Mouse (Mus musculus): ENCODE data around the gene S100a3. TPM values are rescaled to one million over a fixed set of nuclear protein-coding genes. Genes with fewer than 3 reads are reported as not detected.

S100a3 gene
- total RNA-seq (2015) = 0.66 TPM in 1 of 2 replicates, not detected in the other
- total RNA-seq (2017) = not detected in 2 replicates

- ATAC-seq (ENCODE audit: poor library complexity, severe bottlenecking) = no peak
Measured at GRCm38 (mm10) chr3:90560008-90560628, at the start of gene S100a3. Gene S100a3, plus strand, starts transcription at chr3:90560578.

- ATAC-seq (ENCODE audit: poor library complexity, severe bottlenecking) = no peak
Measured at GRCm38 (mm10) chr3:90512276-90512675, 48.1 kb upstream of the S100a3 start.

- no peak for ATAC-seq (ENCODE audit: poor library complexity, severe bottlenecking)
Measured at GRCm38 (mm10) chr3:90512948-90513642, 47.3 kb upstream of the S100a3 start.

- ATAC-seq (ENCODE audit: poor library complexity, severe bottlenecking) = peak; percentile 64
Measured at GRCm38 (mm10) chr3:90513796-90514590, 46.4 kb upstream of the S100a3 start, which contains the start of the genes S100a1 and S100a13. Gene S100a1, minus strand, starts transcription at chr3:90514392. Gene S100a13, plus strand, starts transcription at chr3:90514435.

- peak; percentile 83 for ATAC-seq (ENCODE audit: poor library complexity, severe bottlenecking)
Measured at GRCm38 (mm10) chr3:90514691-90515090, 45.7 kb upstream of the S100a3 start.

- peak; percentile 14; the same call in 1 of the 2 replicates for ATAC-seq (ENCODE audit: poor library complexity, severe bottlenecking)
Measured at GRCm38 (mm10) chr3:90515242-90515641, 45.1 kb upstream of the S100a3 start.

GRCm38 (mm10) chr3:90515789-90516188 lies 44.6 kb upstream of the S100a3 start:
- no peak for ATAC-seq (ENCODE audit: poor library complexity, severe bottlenecking)

- ATAC-seq (ENCODE audit: poor library complexity, severe bottlenecking) = no peak
Measured at GRCm38 (mm10) chr3:90517711-90518110, 42.7 kb upstream of the S100a3 start.

GRCm38 (mm10) chr3:90525421-90525820 lies 35.0 kb upstream of the S100a3 start:
- peak; percentile 97 for ATAC-seq (ENCODE audit: poor library complexity, severe bottlenecking)

- ATAC-seq (ENCODE audit: poor library complexity, severe bottlenecking) = no peak
Measured at GRCm38 (mm10) chr3:90526076-90526475, 34.3 kb upstream of the S100a3 start.

GRCm38 (mm10) chr3:90526580-90526979 lies 33.8 kb upstream of the S100a3 start, which contains the start of gene S100a14:
Gene S100a14, plus strand, starts transcription at chr3:90526856.
- ATAC-seq (ENCODE audit: poor library complexity, severe bottlenecking) = peak; percentile 70

- no peak for ATAC-seq (ENCODE audit: poor library complexity, severe bottlenecking)
Measured at GRCm38 (mm10) chr3:90527291-90527873, 33.0 kb upstream of the S100a3 start.

GRCm38 (mm10) chr3:90531713-90532112 lies 28.7 kb upstream of the S100a3 start:
- no peak for ATAC-seq (ENCODE audit: poor library complexity, severe bottlenecking)

- no peak for ATAC-seq (ENCODE audit: poor library complexity, severe bottlenecking)
Measured at GRCm38 (mm10) chr3:90535446-90535845, 24.9 kb upstream of the S100a3 start.

GRCm38 (mm10) chr3:90537141-90537904 lies 23.1 kb upstream of the S100a3 start, which contains the start of gene S100a16:
Gene S100a16, plus strand, starts transcription at chr3:90537254.
- no peak for ATAC-seq (ENCODE audit: poor library complexity, severe bottlenecking)

GRCm38 (mm10) chr3:90537905-90538296 lies 22.5 kb upstream of the S100a3 start:
- ATAC-seq (ENCODE audit: poor library complexity, severe bottlenecking) = no peak

GRCm38 (mm10) chr3:90540904-90541303 lies 19.5 kb upstream of the S100a3 start:
- ATAC-seq (ENCODE audit: poor library complexity, severe bottlenecking) = no peak

- no peak for ATAC-seq (ENCODE audit: poor library complexity, severe bottlenecking)
Measured at GRCm38 (mm10) chr3:90549676-90550420, 10.5 kb upstream of the S100a3 start.

GRCm38 (mm10) chr3:90550421-90550790 lies 10.0 kb upstream of the S100a3 start:
- ATAC-seq (ENCODE audit: poor library complexity, severe bottlenecking) = no peak

Data from megakaryocyte, adult 5-6 weeks (primary cell).